Mouse (Mus musculus) erythroblast, embryonic 14.5 days (primary cell): ENCODE data around the gene Tgm5. TPM values are rescaled to one million over a fixed set of nuclear protein-coding genes. Genes with fewer than 3 reads are reported as not detected.

Source experiments
- H3K27me3 ChIP-seq: 2 replicates; pipeline ENCODE4 v1.6.1; 2012; ENCODE audit warnings: inconsistent platforms; ENCODE audit not compliant: control insufficient read depth
- H3K36me3 ChIP-seq: 2 replicates; pipeline ENCODE4 v1.6.1; 2012; ENCODE audit warnings: mild to moderate bottlenecking, inconsistent platforms; ENCODE audit not compliant: control insufficient read depth
- H3K4me1 ChIP-seq: 2 replicates; pipeline ENCODE4 v1.6.1; 2012; ENCODE audit warnings: inconsistent platforms; ENCODE audit not compliant: control insufficient read depth
- H3K4me3 ChIP-seq: replicated peaks from 2 replicates; pipeline ENCODE3; 2012; ENCODE audit warnings: moderate library complexity, mild to moderate bottlenecking, inconsistent platforms
- H3K9me3 ChIP-seq: 2 replicates; pipeline ENCODE4 v1.6.1; 2012; ENCODE audit warnings: low read length, inconsistent platforms, mixed read lengths; ENCODE audit not compliant: control insufficient read depth
- GATA1 ChIP-seq: IDR thresholded peaks from 2 replicates; pipeline ENCODE4 v1.6.1; 2012; ENCODE audit warnings: low read length, inconsistent platforms, mixed read lengths
- TAL1 ChIP-seq: IDR thresholded peaks from 3 replicates; pipeline ENCODE4 v1.6.1; 2012; ENCODE audit warnings: low read length, inconsistent platforms, mixed read lengths
- polyA plus RNA-seq: library from polyadenylated mRNA; stranded (reverse); fragments of >175 nt; gene quantifications from 2 replicates; pipeline ENCODE4 v1.2.3, GENCODE M21; 2012

Tgm5 gene
- polyA plus RNA-seq, 1 experiment, result not detected

GRCm38 (mm10) chr2:121102051-121102450 lies 16.4 kb upstream of the Tgm5 start:
- H3K9me3 ChIP-seq, result no peaks in the 10 kb centered on the region
- H3K27me3 ChIP-seq, result no peaks in the 10 kb centered on the region
- H3K36me3 ChIP-seq, result no peaks in the 10 kb centered on the region
- no peaks in the 10 kb centered on the region; the same call in 1 of the 2 replicates for H3K4me1 ChIP-seq
- H3K4me3 ChIP-seq, result no peak overlapping the region
- TF ChIP-seq GATA1, result no peak

- no peaks in the 10 kb centered on the region for H3K36me3 ChIP-seq
- H3K9me3 ChIP-seq, result peaks cover 4% of the 10 kb centered on the region; the same call in 1 of the 2 replicates
- TF ChIP-seq TAL1, result no peak
- no peak for TF ChIP-seq GATA1
- no peak overlapping the region for H3K4me3 ChIP-seq
- H3K27me3 ChIP-seq, result peaks cover 3% of the 10 kb centered on the region; the same call in 1 of the 2 replicates
- H3K4me1 ChIP-seq, result no peaks in the 10 kb centered on the region
Observed at GRCm38 (mm10) chr2:121089751-121090150, 4.1 kb upstream of the Tgm5 start.

GRCm38 (mm10) chr2:121088507-121088906 lies 2.9 kb upstream of the Tgm5 start:
- Histone ChIP-seq H3K9me3 (peaks cover 4% of the 10 kb centered on the region; the same call in 1 of the 2 replicates), H3K4me1 (no peaks in the 10 kb centered on the region), H3K4me3 (no peak overlapping the region), H3K27me3 (peaks cover 5% of the 10 kb centered on the region), H3K36me3 (no peaks in the 10 kb centered on the region)
- TF ChIP-seq TAL1, result no peak

GRCm38 (mm10) chr2:121082626-121083025 lies 3.0 kb downstream of the Tgm5 start:
- no peak overlapping the region for H3K4me3 ChIP-seq
- H3K27me3 ChIP-seq, result peaks cover 5% of the 10 kb centered on the region
- H3K9me3 ChIP-seq, result no peaks in the 10 kb centered on the region
- no peaks in the 10 kb centered on the region for H3K36me3 ChIP-seq
- no peaks in the 10 kb centered on the region for H3K4me1 ChIP-seq
- no peak for TF ChIP-seq GATA1
- no peak for TF ChIP-seq TAL1

GRCm38 (mm10) chr2:121074747-121075146 lies 10.9 kb downstream of the Tgm5 start:
- Histone ChIP-seq H3K9me3 (no peaks in the 10 kb centered on the region), H3K4me3 (no peak overlapping the region), H3K4me1 (peaks cover 4% of the 10 kb centered on the region), H3K27me3 (0 out of 2 replicates have a peak, but pooled peaks cover 2% of the 10 kb centered on the region), H3K36me3 (no peaks in the 10 kb centered on the region)
- no peak for TF ChIP-seq GATA1
- TF ChIP-seq TAL1, result no peak

- H3K36me3 ChIP-seq, result no peaks in the 10 kb centered on the region
- no peaks in the 10 kb centered on the region for H3K9me3 ChIP-seq
- 0 out of 2 replicates have a peak, but pooled peaks cover 2% of the 10 kb centered on the region for H3K27me3 ChIP-seq
- TF ChIP-seq GATA1, result no peak
- no peak for TF ChIP-seq TAL1
- no peak overlapping the region for H3K4me3 ChIP-seq
- peaks cover 4% of the 10 kb centered on the region for H3K4me1 ChIP-seq
Observed at GRCm38 (mm10) chr2:121071871-121072270, 13.8 kb downstream of the Tgm5 start.

- Histone ChIP-seq H3K4me1 (peaks cover 4% of the 10 kb centered on the region), H3K9me3 (no peaks in the 10 kb centered on the region), H3K4me3 (no peak overlapping the region), H3K36me3 (no peaks in the 10 kb centered on the region), H3K27me3 (peaks cover 2% of the 10 kb centered on the region; the same call in 1 of the 2 replicates)
- TF ChIP-seq GATA1, result no peak
- TF ChIP-seq TAL1, result no peak
Observed at GRCm38 (mm10) chr2:121069506-121069905, 16.1 kb downstream of the Tgm5 start.

GRCm38 (mm10) chr2:121067116-121067515 lies 18.5 kb downstream of the Tgm5 start:
- Histone ChIP-seq H3K9me3 (no peaks in the 10 kb centered on the region), H3K4me3 (no peak overlapping the region), H3K36me3 (no peaks in the 10 kb centered on the region), H3K4me1 (peaks cover 4% of the 10 kb centered on the region), H3K27me3 (peaks cover 7% of the 10 kb centered on the region)
- TF ChIP-seq TAL1 (no peak), GATA1 (no peak)

GRCm38 (mm10) chr2:121061315-121061714 lies 24.3 kb downstream of the Tgm5 start:
- H3K4me3 ChIP-seq, result no peak overlapping the region
- H3K9me3 ChIP-seq, result no peaks in the 10 kb centered on the region
- H3K4me1 ChIP-seq, result peaks cover 7% of the 10 kb centered on the region
- no peaks in the 10 kb centered on the region for H3K36me3 ChIP-seq
- TF ChIP-seq GATA1, result no peak
- TF ChIP-seq TAL1, result no peak
- peaks cover 24% of the 10 kb centered on the region for H3K27me3 ChIP-seq

GRCm38 (mm10) chr2:121057997-121058396 lies 27.6 kb downstream of the Tgm5 start:
- H3K27me3 ChIP-seq, result peaks cover 23% of the 10 kb centered on the region
- peaks cover 35% of the 10 kb centered on the region for H3K4me1 ChIP-seq
- H3K36me3 ChIP-seq, result no peaks in the 10 kb centered on the region
- no peaks in the 10 kb centered on the region for H3K9me3 ChIP-seq
- no peak for TF ChIP-seq TAL1
- no peak for TF ChIP-seq GATA1
- no peak overlapping the region for H3K4me3 ChIP-seq
